Mouse (Mus musculus): Measurements from ENCODE around the gene Fras1.
A peak's percentile ranks its signal among the peaks of the same experiment; 100 is the strongest.

Gene Fras1

DNA sequence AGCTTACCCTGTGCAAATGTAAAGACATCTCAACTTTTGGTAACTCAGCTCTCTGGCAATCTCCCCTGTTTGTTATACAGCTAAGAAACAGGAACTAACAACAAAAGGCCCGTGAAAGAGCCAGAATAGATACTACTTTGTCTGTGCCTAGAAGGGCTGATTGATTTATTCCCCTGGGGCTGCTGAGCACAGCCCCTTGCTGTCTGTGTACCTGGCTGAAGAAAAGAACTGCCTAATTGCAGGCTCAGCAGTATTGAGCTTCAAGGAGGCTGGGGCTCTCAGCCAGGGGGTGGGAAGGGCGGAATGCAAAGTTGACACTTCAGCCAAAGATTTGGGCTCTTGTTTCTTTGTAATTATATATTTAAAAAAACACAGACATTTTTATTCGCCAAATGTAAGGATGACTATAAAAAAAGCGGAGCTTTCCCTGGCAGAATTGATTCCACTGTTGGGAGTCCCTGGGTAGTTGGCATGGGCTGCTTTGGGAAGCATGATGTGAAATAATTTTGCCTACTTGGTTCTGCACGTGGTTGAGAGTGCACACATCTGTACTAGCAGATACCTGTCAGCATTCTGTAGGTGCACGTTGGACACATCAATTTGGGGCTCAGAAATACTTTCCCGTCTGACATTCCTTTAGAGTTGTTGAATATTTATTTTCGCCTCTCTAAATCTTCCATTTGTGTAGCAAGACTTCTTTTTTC, 31.5 kb downstream of the Fras1 start:
- no peak for DNase-seq (ENCODE audit: low read depth, low spot score)

DNA sequence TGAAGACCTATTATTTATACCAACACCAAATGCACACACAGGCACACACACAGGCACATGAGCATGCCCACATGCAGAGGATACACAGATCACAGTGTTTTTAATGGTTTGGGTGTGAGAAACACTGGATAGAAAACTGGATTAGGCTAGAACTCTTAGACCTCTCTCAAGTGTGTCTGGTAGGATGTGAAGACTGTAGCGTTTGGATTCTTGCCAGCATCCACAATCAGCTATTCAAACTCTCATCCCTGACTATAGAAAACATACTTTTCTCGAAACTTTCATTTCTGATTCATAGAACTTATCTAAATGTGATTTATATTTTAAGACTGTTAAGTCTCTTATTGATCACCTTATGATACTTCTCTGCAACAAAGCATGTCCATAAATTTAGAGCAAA, 34.5 kb downstream of the Fras1 start:
- DNase-seq (ENCODE audit: low read depth, low spot score), result peak; percentile 6

DNA sequence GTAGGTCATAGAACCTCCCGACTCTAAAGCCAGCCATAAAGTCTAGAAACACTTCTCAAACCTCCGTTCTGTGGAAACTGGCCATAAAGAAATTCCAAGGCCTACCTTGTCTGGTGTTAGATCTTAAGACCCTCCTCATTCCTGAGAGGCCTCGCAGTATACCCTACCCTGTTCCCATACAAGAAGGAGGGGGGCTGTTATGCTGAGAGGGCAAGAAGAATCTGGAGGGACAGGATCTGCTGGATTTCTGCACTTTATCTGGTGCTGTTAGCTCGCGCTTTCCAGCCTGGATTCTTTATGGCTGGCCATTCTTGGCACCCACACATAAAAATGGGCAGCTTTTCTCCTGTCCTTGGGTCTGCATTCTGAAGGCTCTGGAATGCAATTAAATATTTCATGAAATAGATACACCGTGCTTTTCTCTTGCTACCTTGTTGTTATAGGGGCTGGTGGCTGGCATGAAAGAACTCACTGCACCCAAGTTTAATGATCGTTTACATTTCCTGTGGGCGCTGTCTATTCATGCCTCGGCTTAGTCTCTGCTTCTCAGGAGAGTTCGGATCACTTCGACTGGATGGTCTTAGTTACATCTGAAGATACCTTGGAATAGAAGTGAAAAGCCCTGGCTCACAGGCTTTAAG, 39.1 kb downstream of the Fras1 start:
- DNase-seq (ENCODE audit: low read depth, low spot score), result no peak

DNA sequence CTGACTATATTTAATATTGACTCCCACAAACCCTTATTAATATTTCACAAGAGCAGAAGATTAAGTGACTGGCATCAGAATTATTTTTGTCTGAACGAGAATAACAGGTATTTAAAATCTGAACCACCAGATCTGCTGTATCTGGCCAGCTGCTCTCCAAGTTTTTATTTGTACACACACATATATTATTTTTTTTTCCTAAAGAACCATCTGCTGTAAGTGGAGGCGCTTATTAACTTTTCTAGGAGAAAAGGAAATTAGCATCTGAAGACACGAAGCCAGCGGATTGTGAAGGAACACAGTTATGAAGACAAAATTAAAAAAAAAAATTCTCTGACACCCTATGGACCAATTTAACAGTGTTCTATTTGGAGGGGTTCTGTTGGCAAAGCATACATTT, 43.4 kb downstream of the Fras1 start:
- no peak for DNase-seq (ENCODE audit: low read depth, low spot score)

DNA sequence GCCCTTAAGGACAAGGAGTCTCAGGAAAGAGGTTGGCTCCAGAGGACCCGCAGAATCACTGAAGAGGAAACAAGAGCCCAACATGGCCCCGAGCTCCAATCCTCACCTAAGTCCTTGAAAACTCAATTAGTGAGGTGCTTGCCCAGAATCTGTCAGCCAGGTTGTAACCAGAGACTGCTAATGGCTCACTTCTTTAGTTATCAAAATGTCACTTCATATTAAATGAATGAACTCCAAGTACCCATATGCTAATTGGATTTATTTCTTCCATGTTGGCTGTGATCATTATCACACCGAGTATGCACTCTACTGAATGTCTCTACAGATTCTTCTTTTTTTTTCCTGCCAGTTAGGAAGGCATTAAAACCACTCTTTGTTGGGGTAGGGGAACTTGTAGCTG, 47.8 kb downstream of the Fras1 start:
- no peak for DNase-seq (ENCODE audit: low read depth, low spot score)

DNA sequence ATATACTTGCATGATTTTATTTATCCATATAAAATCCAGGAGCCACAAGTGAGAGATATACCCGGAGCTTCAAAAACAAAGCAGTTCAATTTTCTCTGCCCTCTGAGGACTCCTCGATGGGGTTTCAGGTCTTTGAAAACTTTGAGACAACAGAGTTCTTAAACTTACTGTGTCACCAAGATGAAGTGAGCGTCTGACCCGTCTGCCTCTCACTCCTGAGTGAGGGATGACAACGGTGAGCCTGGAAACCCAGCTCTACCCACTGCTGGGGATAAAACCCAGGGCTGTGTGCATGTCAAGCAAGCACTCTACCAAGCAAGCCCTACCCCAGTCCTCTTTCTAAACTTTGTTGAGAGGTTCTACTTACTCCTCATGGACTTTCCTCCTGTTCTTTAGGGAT, 49.0 kb downstream of the Fras1 start:
- DNase-seq (ENCODE audit: low read depth, low spot score), result no peak

DNA sequence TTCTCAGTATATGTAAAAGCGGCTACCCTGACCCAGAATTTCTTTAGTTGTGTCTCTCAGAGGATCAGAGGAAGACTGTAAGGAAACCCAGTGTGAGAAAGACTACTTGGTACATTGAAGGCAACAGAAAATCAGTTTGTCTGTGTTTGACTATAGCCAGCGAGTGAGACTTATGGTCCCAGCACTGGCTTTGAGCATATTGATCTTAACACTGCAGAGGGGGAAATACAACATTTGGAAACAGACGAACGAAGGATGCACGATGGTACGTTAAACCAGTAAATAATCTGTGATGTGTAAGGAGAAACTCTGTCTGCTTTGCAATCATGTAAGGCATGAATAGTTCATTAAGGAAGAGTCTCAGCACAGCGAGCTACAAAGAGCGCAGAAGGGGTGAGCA, 51.6 kb downstream of the Fras1 start:
- no peak for DNase-seq (ENCODE audit: low read depth, low spot score)

DNA sequence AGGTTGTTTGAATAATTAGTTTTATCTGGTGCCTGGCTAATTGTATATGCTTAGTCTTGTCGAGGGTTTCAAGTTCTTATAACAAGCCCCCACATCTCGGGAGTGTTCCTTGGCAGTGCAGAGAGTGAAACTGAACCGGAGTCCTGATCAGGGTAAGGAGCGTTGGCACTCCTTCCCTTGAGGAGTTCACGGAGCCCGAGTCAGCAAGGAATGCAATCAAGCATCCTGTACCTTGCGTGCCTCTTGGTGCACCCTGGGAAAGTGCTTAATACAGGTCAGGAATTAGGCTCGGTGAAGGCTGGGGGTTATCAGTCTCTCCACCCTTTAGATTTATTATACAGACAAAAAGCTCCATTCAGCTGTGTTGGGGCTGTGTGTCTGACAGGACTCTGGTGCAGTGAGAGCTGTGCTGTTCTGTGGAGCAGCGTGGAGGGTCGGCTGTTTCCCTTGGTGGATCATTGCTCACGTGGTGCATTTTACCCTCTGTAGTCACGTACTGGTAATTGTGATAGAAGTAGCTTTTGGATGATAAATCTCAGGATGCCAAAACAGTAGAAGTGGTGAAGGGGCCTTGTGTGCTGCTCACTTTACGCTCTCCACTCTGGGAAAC, 55.9 kb downstream of the Fras1 start:
- no peak for DNase-seq (ENCODE audit: low read depth, low spot score)

DNA sequence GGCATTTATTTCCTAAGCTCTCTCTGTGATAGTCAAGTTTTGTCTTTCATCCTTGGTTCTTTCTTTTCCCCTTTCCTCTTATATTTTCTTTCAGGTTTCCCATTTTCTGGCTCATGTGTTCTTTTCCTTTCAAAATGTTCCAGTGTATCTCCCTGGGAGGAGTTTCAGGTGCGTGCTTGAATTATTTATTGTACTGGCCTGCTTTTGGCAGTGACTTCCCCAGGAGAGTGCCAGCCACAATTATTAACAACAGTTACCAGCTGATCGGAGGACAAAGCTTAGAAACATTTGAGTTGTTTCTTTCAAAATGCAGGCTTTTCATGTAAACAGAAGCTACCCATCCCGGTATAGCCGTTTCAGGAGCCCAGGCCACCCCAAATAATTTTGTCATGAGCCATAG, 64.1 kb downstream of the Fras1 start:
- DNase-seq (ENCODE audit: low read depth, low spot score), result no peak

DNA sequence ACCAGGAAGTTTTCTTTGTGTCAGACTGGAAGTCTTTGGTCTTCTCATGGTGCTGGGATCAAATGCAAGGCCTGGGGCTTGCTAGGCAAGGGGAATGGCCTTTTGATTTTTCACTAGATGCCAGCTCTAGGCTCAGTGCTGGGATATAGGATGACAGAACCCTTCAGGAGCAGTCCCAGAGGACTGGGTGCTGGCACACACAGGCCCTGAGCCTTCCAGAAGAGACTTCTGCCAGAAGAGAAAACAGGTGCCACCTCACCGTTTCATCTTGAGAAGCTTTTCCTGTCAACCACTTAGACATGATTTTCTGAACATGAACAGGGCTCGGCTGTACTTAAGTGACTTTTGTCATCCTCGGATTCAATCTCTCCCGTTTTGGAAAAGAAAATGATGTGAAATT, 66.1 kb downstream of the Fras1 start:
- no peak for DNase-seq (ENCODE audit: low read depth, low spot score)

DNA sequence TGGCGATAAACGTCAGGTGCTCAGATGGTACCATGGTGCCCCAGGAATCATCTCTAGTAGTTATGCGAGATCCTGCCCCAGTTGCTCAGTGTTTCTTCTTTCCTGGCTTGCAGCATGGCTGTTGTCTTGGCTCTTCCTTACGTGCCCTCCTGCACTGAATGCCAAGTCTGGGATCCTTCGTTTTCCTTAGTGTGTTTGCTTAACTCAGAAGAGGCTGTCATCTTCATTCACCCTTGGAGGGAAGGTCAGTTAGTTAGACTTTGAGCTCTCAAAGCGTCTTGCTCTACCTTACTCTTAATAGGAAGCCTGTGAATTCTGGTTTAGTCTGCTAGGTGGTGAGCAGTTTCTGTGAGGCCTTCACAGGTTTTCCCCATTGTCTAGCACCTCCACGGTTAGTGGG, 73.7 kb downstream of the Fras1 start:
- DNase-seq (ENCODE audit: low read depth, low spot score), result no peak

DNA sequence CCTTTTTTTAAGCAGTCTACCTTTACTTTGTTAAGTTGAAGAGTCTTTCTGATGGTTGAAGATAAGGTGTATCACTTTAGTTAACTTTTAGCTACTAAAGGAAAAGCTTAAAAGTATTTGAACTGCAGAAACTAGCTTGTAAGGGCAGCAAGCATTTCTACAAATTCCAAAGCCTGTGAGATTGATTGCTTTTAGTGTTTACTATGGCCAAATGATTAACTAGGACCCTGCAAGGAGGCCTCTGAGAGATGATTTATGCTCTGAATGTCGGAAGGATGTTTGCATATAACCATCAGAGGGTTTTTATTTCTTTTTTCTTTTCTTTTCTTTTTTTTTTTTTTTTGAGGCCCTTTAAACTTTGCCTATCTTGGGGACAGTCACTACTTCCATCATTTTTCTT, 78.3 kb downstream of the Fras1 start:
- no peak for DNase-seq (ENCODE audit: low read depth, low spot score)

DNA sequence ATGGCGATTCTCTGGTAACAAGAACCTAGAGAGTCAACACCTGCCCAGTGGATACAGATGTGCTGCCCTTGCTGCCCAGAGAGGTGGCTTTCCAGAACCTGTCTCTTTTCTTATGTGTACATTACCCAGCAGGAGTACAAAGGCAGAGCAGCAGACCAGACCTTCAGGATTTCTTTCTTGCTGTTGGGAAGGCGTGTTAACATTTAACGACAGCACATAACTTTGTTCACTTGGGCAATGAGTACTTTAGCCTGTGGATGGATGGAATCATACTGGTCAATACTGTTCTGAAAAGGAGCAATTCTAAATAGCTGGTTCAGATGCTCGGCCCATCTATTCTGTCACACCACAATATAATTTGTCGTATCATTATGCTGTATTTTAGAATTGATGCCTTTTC, 79.6 kb downstream of the Fras1 start:
- no peak for DNase-seq (ENCODE audit: low read depth, low spot score)

DNA sequence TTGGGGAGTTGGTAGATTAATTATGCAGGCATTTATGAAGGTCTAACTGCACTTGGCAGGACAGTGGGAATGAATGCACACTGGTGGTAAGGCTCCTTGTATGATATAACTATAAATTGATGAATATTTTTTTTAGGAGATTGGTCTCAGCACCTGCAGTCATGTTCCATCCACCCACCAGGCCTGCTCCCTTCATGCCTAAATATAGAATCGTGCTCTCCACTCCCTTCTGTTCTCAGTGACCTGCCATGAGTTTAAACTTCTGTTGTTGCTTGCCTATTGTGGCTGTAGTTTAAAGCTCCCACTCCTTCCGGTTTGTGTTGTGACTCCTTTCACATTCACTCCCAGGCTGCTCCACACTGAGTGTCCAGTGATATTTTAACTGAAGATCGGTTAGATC, 80.7 kb downstream of the Fras1 start:
- no peak for DNase-seq (ENCODE audit: low read depth, low spot score)

DNA sequence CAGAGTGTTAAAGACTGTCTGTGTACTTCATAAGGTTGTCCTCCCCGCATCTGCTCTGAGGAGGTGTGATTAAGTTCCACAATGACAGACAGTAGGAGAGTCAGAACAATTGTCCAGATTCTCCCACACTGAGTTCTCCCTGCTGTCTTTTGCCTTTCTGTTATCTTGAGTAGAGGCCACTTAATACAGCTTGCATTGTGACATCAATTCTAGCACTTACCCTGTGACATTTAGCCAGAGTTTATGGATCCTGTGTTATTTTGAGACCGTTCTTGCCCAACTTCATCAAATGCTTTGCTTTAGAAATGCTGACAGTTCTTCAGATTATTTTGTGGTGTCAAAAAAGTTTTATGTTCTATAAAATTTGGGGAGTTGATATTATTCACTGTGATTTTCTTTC, 81.5 kb downstream of the Fras1 start:
- no peak for DNase-seq (ENCODE audit: low read depth, low spot score)

DNA sequence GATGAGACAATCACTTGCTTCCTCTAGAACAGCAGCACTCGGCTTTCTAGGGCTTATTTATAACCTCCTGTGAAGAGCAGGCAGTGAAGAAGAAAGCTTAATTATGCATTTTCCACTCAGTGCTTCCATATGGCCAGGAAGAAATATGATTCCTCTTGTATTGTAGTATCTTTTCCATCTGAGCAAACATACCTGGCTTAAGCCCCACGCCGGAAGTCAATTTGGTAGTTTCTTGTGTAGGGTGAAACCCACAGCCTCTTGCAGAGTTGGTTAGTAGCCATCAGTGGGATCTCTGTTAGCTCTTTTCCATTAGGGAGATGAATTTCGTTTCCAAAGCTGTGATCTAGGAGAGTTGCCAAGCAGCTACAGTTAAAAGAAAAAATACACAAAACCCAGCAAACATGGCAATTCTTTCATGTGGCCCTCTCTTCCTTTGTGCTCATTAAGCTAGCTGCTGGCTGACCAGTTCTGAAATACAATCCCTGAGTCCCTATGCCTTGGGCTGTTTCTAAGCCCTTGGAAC, 83.7 kb downstream of the Fras1 start:
- DNase-seq (ENCODE audit: low read depth, low spot score), result no peak

DNA sequence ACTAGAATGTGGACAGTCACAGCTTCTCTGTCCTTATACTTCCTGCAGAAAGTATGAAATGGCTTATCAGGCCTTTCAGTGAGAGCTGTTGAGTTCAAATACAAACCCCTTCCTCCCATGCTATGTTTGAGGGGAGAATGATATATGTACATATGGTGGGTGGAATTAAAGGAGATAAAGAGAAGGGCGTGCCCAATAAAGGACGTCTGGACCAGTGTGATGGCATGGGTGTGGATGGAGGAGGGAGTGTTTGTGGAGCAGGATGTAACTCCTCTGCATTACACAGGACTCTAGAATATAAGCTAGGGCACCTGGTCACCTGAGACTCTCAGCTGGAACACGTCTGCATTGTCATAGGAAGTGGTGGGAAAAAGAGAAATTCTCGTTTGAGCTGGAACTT, 85.8 kb downstream of the Fras1 start:
- no peak for DNase-seq (ENCODE audit: low read depth, low spot score)

DNA sequence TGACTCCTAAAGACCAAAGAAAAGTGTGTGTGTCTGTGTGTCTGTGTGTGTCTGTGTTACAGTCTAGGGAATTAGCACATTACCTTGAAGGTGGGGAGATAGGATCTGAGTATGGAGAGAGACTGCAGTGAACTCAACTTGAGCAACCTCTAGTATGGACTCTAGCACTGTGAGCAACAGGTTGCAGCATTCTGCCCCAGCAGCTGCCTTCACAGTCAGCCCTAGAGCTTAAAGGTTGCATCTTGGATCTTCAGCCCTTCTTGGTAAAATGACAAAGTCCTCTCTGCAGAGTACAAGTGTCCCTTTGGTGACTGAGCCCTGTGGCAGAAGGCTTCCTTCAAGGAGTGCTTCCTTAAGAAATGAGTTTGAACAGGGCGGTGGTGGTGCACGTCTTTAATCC, 88.4 kb downstream of the Fras1 start:
- no peak for DNase-seq (ENCODE audit: low read depth, low spot score)

DNA sequence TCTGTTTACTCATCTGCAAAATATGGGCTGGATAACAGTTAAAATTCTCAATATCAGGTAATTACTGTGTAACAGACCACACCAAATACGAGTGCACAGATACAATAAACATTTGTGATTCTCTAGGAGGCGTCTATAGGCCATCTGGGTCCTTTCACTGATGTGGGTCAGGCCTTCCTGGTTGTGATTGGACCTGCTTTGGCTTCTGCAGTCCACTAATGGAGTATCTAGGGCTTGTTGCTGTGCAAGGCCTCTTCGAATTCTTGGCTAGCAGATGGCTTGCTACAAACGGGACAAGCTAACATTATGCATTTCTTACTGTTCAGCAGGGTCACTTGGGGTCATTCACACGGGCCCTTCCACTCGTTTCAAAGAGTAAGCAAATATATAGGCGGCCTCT, 92.7 kb downstream of the Fras1 start:
- DNase-seq (ENCODE audit: low read depth, low spot score), result no peak

DNA sequence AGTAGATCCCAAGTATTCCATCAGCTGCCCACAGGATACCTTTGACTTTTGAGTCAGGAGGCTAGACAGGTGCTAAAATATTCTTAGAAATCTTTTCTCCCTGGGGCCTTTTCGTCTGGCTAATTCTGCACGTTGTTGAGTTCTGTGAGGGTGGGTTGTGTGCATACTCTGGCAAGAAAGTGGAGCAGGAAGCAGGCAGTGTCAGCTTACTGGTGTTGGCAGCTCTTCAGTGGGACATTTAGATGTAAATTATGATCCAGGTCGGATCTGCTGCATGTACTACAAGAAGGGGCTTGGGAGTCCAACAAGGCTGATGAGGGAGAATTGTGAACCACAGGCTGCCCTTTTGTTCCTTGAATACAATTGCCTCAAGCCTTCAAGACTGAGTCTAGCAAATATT, 98.2 kb downstream of the Fras1 start:
- DNase-seq (ENCODE audit: low read depth, low spot score), result no peak

DNA sequence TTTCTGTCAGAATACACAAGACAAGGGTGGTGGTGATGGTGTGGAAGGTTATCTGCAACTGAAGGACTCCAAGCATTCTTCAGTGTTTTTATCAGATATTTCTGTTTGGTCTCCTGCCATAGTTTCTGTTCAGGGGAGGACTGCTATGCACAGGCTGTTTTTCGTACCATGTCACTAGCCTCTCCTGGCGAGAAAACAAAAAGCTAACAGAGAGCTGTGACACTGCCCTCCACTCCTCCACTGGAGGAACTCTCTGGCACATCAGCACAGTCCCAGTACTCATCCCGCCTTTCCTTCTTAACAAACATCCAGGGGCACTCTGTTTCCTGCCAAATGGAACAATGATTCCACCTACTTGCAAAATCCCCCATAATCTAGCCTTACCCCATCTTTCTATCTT, 101.7 kb downstream of the Fras1 start:
- DNase-seq (ENCODE audit: low read depth, low spot score), result no peak

DNA sequence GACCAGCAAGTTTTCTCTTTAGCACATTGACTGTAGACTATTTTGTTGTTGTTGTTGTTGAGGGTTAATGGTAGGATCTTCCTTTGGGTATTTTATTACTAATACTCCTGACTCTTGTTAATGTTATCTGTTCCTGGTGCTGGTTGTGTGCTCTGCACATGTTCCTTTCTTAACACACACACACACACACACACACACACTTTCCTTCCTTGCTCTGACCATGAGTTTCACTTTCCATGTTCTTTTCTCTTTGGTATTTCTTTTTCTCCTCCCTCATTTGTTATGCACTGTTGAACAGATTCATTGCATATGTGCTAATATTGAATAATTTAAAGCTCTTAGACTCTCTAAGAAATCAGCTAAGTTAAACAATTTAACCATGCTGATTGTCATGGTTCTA, 105.2 kb downstream of the Fras1 start:
- DNase-seq (ENCODE audit: low read depth, low spot score), result no peak

DNA sequence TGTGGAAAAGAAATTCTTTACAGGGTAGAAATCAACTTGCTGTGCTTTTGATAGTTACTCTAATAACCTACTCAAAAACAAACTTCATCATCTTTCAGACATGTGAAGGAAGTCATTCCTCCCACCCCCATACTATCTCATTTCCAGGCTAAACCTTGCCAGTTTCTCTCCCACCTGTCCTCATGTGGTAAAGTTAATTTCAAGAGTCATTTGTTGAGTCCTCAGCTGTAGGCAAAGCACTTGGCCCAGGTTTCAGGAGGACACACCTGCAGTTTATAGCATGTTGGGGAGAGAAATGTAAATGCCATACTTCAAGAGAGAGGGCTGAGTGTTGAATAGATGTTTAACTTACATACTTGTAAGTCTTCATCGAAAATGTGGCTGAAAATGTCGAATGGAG, 107.4 kb downstream of the Fras1 start:
- no peak for DNase-seq (ENCODE audit: low read depth, low spot score)

Measured in 3T3-L1 (cell line).